Mouse (Mus musculus) liver, embryonic 12.5 days (tissue): ENCODE data around the gene Gm13102. TPM values are rescaled to one million over a fixed set of nuclear protein-coding genes. Genes with fewer than 3 reads are reported as not detected.
"Not testable (repeated sequence)": the region's sequence is repeated elsewhere in the genome, so short reads cannot be mapped to it uniquely, and the experiment has no call there.

Experiments
- ATAC-seq: fragments of 200-750 bp; cut with Nextera tagmentation; 2 replicates; pipeline ENCODE4 v1.8.0; 2017; ENCODE audit warnings: moderate number of reproducible peaks, mild to moderate bottlenecking, moderate library complexity
- H3K27ac ChIP-seq: fragments of 300-500 bp; sonication (generic); 2 replicates; pipeline ENCODE4 v1.5.1; 2016; ENCODE audit warnings: mild to moderate bottlenecking
- H3K27me3 ChIP-seq: fragments of 300-500 bp; sonication (generic); replicated peaks from 2 replicates; pipeline ENCODE4 v1.6.1; 2016; ENCODE audit warnings: mild to moderate bottlenecking, moderate library complexity
- H3K36me3 ChIP-seq: fragments of 300-500 bp; sonication (generic); 2 replicates; pipeline ENCODE4 v1.6.1; 2016; ENCODE audit warnings: mild to moderate bottlenecking, moderate library complexity
- H3K4me1 ChIP-seq: fragments of 300-500 bp; sonication (generic); 2 replicates; pipeline ENCODE4 v1.6.1; 2016
- H3K4me2 ChIP-seq: fragments of 300-500 bp; sonication (generic); 2 replicates; pipeline ENCODE4 v1.6.1; 2016; ENCODE audit warnings: mild to moderate bottlenecking, moderate library complexity
- H3K4me3 ChIP-seq: fragments of 300-500 bp; sonication (generic); 2 replicates; pipeline ENCODE4 v1.5.1; 2016; ENCODE audit warnings: mild to moderate bottlenecking, moderate library complexity
- H3K9ac ChIP-seq: fragments of 300-500 bp; sonication (generic); 2 replicates; pipeline ENCODE4 v1.6.1; 2016; ENCODE audit warnings: mild to moderate bottlenecking, moderate library complexity
- H3K9me3 ChIP-seq: fragments of 300-500 bp; sonication (generic); replicated peaks from 2 replicates; pipeline ENCODE4 v1.6.1; 2016; ENCODE audit warnings: mild to moderate bottlenecking, moderate library complexity
- WGBS: fragments of 180-500 bp; shearing (Covaris S2); methylation state at CpG from one replicate; pipeline ENCODE4 v1.1.7; 2016; ENCODE audit not compliant: insufficient replicate concordance; 5-methylcytosine and 5-hydroxymethylcytosine counted together
- polyA plus RNA-seq: library from polyadenylated mRNA; unstranded; fragments of >200 nt; fragmentation: Nextera tagmentation; extraction: Ambion mirVana; gene quantifications from 2 replicates; pipeline ENCODE4 v1.2.1, GENCODE M21; 2016

The Gm13102 gene
- not detected in 2 replicates for polyA plus RNA-seq

- H3K27ac ChIP-seq, H3K4me1 ChIP-seq, H3K9me3 ChIP-seq, H3K36me3 ChIP-seq, H3K4me2 ChIP-seq, H3K27me3 ChIP-seq, ATAC-seq, H3K4me3 ChIP-seq, H3K9ac ChIP-seq: not testable (repeated sequence)
- no CpG with 5 or more reads among the region's 2 CpGs for WGBS
Observed at GRCm38 (mm10) chr4:144106174-144106573, at the start of gene Gm13102. TSS of gene Gm13102 (plus strand) at chr4:144106474.

GRCm38 (mm10) chr4:144058826-144059225 lies 47.4 kb upstream of the Gm13102 start, which contains the start of gene Pramel4:
TSS of gene Pramel4 (plus strand) at chr4:144059126.
- not testable (repeated sequence) for H3K4me2 ChIP-seq, H3K36me3 ChIP-seq, H3K27me3 ChIP-seq, H3K9me3 ChIP-seq, H3K9ac ChIP-seq, ATAC-seq, H3K4me1 ChIP-seq, H3K4me3 ChIP-seq, H3K27ac ChIP-seq
- 57% methylated on average over 3 of the region's 3 CpGs for WGBS

Other genes with a start within 250 kb of the Gm13102 start
- not detected in 2 replicates for gene Pramef6, start 206.1 kb upstream of the Gm13102 start, polyA plus RNA-seq
- not detected in 2 replicates for gene Pramef25, start 155.5 kb upstream of the Gm13102 start, polyA plus RNA-seq
- not detected in 2 replicates for gene Gm13101, start 139.5 kb upstream of the Gm13102 start, polyA plus RNA-seq
- not detected in 2 replicates for gene Pramef17, start 112.1 kb upstream of the Gm13102 start, polyA plus RNA-seq
- not detected in 2 replicates for gene Pramel4, start 47.3 kb upstream of the Gm13102 start, polyA plus RNA-seq
- gene Oog3, start 56.2 kb downstream of the Gm13102 start, polyA plus RNA-seq: not detected in 2 replicates
- not detected in 2 replicates for gene Oog2, start 84.2 kb downstream of the Gm13102 start, polyA plus RNA-seq
- gene C87977, start 106.8 kb downstream of the Gm13102 start, polyA plus RNA-seq: not detected in 2 replicates
- gene Pramel5, start 174.0 kb downstream of the Gm13102 start, polyA plus RNA-seq: not detected in 2 replicates
- not detected in 2 replicates for gene Gm13128, start 223.8 kb downstream of the Gm13102 start, polyA plus RNA-seq